Mouse (Mus musculus) right cerebral cortex, postnatal 4 days (tissue): ENCODE measurements around the gene Thap7.
"Not testable (repeated sequence)": the region's sequence is repeated elsewhere in the genome, so short reads cannot be mapped to it uniquely, and the experiment has no call there.

Source experiments
- DNase-seq: peaks from one replicate; pipeline ENCODE4 v3.0.0-alpha.2; 2022

Thap7 gene

DNA sequence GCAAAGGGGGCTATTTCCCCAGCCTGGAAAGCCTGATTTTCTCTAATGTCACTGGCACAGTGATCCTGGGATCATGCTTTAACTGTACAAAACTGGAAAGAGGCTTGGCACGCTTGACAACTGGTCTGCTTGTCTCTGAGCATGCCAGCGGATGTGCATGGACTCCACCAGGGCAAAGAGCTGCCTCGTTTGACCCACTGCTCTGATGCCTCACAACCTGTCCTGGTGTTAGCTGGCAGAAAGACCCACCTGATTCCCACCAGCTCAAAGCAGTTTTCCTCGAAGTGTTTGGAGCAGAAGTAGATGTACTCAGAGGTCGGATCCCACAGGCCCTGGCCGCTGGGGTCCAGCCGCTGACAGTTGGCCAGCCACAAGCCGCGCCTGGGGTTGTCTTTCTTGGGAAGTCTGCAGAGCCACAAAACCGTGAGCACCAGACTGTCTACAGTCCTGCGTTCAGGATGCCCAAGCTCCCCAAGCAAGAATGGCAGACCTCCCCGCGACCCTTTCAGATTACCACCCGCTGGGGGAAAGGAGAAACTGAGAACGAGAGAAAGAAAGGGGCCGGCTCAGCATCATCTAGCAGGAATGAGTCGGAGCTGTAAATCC is 852 bp downstream of the Thap7 start:
- DNase-seq = no peak

- no peak for DNase-seq
Measured at GRCm38 (mm10) chr16:17528276-17528675, 2.7 kb downstream of the Thap7 start.

GRCm38 (mm10) chr16:17527606-17528005 is 3.3 kb downstream of the Thap7 start:
- no peak for DNase-seq

- no peak for DNase-seq
Measured at GRCm38 (mm10) chr16:17526223-17526622, 4.7 kb downstream of the Thap7 start.

DNA sequence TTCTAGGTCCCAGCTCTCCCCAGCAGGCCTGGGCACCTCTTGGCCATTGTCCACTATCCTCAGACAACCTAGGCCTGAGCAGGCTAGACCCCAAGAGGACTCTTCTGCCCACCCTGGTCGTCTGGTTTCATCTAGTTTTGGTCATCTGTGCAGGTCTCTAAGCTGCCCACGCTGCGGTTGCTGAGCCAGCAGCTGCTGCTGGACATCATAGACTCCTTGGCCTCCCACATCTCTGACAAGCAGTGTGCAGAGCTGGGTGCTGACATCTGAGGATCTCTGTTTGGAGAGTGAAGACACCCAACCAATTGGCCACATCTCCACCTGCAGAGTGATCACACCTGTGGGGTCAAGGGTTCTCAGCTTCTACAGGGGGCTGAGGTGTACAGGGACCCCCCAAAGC is 5.4 kb downstream of the Thap7 start:
- DNase-seq = no peak

DNA sequence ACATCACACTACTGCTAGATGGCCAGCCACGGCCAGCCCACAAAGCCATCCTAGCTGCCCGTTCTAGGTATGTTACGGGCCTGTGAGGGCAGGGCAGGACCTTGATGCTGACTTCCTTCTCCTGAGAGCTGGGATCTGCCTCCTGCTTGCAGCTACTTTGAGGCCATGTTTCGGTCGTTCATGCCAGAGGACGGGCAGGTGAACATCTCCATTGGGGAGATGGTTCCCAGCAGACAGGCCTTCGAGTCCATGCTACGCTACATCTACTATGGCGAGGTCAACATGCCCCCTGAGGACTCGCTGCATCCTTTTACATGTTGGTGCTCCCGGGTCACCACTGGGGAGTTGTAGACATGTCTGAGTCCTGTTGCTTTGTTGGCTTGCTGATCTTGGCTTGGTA is 6.8 kb downstream of the Thap7 start:
- no peak for DNase-seq

- no peak for DNase-seq
Measured at GRCm38 (mm10) chr16:17518910-17519309, 12.0 kb downstream of the Thap7 start.

- DNase-seq = no peak
Measured at GRCm38 (mm10) chr16:17511431-17511830, 19.5 kb downstream of the Thap7 start.

- no peak for DNase-seq
Measured at GRCm38 (mm10) chr16:17510686-17511085, 20.2 kb downstream of the Thap7 start.

GRCm38 (mm10) chr16:17510143-17510542 is 20.8 kb downstream of the Thap7 start:
- no peak for DNase-seq

DNA sequence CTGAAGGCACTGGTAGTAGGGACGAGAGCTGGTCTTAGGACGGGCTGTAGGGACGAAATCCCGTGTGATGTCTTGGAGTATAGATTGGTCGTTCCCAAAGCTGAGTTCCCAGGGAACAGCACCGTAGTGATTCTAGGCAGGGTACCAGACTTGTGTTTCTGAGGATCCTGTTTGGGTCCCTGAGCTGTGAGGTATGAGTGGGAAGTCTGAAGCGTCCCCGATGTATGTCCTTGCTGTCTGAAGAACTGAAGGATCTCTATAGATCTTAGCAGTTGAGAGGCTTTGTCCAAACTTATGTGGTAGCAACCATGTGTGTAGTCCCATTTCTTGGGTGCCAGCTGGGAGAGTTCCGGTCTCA is 21.7 kb downstream of the Thap7 start:
- DNase-seq = no peak

- DNase-seq = peak; percentile 85
Measured at GRCm38 (mm10) chr16:17508546-17509239, 22.2 kb downstream of the Thap7 start, which contains the start of gene Lztr1. TSS of gene Lztr1 (plus strand) at chr16:17508688.

DNA sequence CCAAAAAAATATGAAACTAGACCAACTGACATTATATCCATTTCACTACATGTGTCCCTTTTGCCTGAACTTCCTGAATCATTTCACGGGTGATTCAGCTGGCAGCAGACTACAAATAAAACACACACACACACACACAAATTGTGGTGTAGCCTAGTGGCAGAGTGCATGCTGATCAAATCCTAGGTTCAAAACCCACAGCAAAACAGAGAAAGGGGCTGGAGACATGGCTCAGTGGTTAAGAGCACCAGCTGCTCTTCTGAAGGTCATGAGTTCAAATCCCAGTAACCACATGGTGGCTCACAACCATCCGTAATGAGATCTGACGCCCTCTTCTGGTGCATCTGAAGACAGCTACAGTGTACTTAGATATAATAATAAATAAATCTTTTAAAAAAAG is 22.9 kb downstream of the Thap7 start:
- not testable (repeated sequence) for DNase-seq

GRCm38 (mm10) chr16:17507018-17507552 is 23.9 kb downstream of the Thap7 start:
- no peak for DNase-seq

DNA sequence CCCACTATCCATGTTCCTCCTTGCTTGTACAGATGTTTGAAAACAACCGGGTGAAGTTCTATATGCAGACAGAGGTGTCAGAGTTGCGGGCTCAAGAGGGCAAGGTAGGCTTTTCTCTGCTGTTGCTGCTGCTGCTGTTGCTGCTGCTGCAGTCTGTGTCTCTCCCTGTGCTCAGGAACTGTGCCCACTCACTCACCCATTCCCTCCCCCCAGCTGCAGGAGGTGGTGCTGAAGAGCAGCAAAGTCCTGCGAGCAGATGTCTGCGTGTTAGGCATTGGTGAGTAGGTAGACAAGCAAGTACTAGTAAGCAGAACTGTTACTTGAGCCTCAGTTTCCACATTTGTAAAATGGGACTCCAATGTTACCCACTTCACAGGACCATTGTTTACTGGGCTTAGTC is 28.3 kb downstream of the Thap7 start:
- no peak for DNase-seq

DNA sequence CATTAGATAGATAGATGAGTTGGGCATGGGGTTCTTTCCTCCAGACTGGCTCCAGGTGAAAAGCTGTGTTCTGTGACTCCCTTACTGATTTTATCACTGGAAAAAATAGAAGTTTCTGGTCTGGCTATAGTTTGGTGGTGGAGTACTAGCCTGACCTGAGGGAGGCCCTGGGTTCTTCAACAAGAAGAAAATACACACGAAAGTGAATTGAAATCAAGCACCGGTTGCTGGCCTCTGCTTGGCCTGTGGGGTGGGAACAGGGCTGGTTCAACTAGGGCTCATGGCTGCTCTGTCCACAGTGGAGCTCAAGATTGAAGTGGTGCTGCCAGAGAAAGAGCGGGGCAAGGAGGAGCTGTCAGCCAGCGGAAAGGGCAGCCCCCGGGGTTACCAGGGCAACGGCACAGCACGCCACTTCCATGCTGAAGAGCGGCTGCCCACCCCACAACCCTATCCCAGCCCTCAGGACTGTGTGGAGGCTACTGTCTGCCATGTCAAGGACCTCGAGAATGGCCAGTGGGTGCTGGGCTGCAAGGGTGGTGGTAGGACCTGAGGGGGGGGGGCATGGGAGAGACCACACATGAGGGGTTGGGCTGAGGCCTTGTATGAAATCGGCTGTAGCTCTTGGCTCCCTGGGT is 31.6 kb downstream of the Thap7 start:
- peak; percentile 29 for DNase-seq

DNA sequence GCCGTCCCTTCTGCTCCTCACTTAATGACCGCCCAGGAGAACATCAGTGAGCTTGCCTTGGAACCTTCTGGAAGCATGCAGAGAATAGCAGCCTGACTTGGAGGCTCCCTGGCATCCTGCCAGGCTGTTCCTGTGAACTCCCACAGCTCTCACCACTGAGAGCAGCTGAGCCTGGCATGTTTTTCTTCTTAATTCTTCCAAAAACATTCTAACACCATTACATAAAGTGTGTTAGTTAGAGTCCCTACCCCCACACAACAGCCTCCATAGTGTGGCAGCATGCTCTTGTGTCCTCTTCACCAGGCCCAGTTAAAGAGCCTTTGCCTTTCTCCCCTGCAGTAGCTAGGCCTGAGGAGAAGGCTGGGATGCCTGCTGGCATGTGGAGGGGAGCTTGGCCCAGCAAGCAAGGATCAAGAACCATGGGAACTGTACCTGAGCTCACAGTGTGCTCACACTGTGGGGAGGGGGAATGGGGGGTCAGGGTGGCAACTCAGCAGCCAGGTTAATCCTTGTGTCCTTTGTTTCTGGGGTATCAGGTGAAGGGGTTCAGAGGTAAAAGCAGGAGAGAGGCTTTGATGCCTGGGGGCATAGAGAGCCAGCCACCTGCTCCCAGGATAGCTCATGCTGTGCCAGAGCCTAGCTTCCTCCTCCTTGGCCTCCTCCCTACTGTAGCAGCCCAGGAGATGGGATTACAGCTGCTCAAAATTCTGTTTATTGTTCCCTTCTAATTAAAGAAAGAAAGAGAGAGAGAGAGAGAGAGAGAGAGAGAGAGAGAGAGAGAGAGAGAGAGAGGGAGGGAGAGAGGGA is 34.2 kb downstream of the Thap7 start:
- DNase-seq = peak; percentile 86

DNA sequence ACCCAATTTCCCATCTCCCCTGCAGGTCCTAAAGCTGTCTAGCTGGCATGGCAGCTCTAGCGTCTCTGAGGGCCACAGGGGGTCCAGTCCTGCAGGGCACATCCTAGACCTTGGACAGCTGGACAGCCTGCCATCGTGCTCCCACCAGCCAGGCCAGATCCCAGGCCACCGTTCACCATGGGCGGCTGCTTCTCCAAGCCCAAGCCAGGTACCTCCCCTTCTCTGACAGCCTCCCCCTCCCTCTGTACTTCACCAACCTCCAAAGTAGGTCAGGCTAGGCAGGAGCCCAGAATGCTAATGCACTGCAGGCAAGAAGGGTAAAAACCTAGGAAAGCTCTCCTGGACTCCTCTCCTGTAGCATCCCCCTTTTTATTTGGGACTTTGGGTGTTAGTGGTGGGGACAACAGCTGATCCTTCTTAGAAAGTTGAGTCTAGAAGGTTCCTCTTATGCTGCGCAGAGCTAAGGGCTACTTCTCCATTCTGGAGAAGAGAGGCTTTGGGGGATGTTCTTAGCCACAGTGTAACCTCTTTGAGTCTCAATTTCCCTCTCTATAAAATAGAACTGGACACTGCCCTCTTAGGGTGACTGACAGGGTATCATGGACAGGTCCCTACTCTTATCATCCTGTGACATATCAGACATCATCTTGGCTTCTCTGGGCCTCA is 38.9 kb downstream of the Thap7 start:
- no peak for DNase-seq

DNA sequence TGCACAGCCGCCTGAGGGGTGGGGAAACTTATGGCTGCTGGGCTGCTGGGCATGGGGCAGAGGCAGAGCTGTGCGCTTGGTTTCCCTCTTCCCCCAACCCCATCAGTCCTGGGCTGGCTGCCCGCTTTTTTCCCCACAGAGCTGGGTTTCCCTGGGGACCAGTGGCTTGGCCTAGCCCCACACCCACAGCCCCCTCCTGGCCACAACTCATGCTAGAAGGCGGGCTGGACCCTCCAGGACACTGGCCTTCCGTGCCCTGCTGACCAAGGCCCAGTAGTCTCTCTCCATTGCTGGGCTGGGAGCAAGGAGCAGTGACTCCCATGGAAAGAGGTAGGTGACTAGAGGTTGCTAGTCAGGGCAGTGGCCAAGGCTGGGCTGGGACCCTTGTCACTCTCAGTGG is 39.8 kb downstream of the Thap7 start:
- DNase-seq = peak; percentile 40

DNA sequence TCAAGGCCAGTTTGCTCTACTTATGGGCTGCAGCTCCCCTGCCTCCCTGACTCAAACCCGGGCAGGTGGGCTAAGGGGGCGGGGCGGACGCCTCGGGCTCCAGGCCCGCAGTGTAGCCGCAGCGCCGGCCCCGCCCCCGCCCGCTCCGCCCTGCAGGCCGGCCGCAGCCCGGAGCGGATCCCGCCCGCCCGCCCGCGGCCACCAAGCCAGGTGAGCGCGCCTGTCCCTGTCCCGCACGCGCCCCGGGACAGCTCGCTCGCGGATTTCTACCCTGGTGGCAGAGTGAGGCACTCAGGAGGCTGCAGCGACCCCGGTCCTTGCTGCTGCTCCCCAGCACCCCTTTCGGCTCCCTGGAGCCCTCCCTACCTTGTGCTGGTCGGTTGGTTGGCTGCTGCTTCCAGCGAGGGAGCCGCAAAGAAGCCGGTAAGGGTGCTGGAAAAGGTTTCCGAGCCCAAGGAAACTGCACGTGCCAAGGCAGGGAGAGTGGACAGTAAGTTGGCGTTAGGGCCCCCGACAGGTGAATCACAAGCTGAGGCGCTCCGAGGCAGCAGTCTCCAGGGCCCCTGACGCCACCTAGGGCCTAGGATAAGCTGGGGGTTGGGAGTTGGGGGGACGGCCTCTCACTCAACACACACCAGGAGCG is 41.3 kb downstream of the Thap7 start, which contains the start of gene Aifm3:
Gene Aifm3 (plus strand): TSS at position 143 of the 643 bp plus-strand sequence.
- no peak for DNase-seq

DNA sequence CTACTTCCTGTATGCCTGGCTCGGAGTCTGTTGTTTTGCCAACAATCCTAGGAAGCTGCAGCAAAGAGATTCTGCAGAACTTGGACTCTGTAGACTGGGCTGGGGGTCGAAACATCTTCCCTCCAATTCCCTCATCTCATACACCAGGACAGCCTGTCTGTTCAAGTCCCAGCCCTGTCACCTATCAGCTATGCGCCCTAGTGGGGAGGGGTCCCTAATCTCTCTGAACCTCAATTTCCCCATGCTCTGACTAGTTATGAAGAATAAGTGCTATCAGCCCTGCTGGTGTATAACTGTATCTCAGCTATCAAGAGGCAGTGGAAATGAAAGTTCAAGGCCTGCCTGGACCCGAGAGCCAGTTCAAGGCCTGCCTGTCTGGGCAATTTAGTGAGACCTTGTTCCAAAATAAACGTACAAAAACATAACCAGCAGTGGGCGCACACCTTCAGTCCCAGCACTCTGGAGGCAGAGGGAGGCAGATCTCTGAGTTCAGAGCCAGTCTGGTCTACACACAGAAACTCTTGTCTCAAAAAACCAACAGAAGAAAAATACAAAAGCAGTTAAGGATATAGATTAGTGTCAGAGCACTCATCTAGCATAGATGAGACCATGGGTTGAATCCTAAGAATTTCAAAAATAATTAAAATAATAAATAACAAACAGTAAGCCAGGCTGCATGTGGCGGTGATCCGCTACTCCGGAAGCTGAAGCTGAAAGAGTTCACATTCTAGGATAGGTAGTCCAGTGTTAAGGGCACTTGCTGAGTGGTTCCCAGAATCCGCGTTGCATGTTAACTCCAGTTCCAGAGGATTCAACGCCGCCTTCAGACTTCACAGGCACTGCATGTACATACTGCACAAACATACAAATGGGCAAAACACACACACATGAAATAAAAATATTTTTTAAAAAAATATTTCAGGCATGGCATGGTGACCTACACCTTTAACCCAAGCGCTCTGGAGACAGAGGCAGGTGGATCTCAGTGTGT is 42.2 kb downstream of the Thap7 start:
- no peak for DNase-seq
